Comparison of ENCODE assay signal across 26 mouse cellular contexts in genomic region chr3:55549376-55549775, GRCm38 (mm10).
DNase-seq lines count a peak whose midpoint lies in the region; ATAC-seq and TF ChIP-seq lines count a peak whose summit lies in the region.
"Had no signal": no experiment of that assay in that cellular context is flagged by ENCODE, and none has a peak within 500 bp of the region (broad histone marks: within the 10 kb centered on the region; RNA-seq: fewer than 3 reads in every experiment).

No protein-coding gene starts in this region.

- no peak overlapping the region for H3K27ac ChIP-seq in forebrain, embryonic 12.5 days
- H3K27ac ChIP-seq in cerebellum, adult 2 months (ENCODE audit: insufficient read depth, low read length), result no peak overlapping the region
- H3K27ac ChIP-seq in midbrain, embryonic 14.5 days (replicated peaks; ENCODE audit: low read depth, low read length), result no peak overlapping the region
- H3K27ac ChIP-seq: embryonic facial prominence, embryonic 13.5 days; heart, embryonic 13.5 days; kidney, embryonic 15.5 days; layer of hippocampus, adult 2 months; left cerebral cortex, adult 2 months; midbrain, embryonic 12.5 days had no signal

- peak; percentile 93 for ATAC-seq in megakaryocyte, adult 5-6 weeks (ENCODE audit: poor library complexity, severe bottlenecking)
- ATAC-seq in forebrain, embryonic 12.5 days (ENCODE audit: low FRiP score), result no peak
- ATAC-seq in midbrain, embryonic 14.5 days (ENCODE audit: low FRiP score, low TSS enrichment), result no peak
- ATAC-seq: hindbrain, embryonic 16.5 days had no signal

- TF ChIP-seq POLR2A in cerebellum, adult 2 months (IDR thresholded peaks at IDR 0.05; ENCODE audit: borderline replicate concordance, insufficient read depth, low read length), result no peak

- no peaks in the 10 kb centered on the region for H3K27me3 ChIP-seq in forebrain, embryonic 12.5 days
- H3K27me3 ChIP-seq in cerebellum, adult 2 months (ENCODE audit: control insufficient read depth, insufficient read depth, low read length), result no peaks in the 10 kb centered on the region
- no peaks in the 10 kb centered on the region for H3K27me3 ChIP-seq in midbrain, embryonic 14.5 days (ENCODE audit: control insufficient read depth, insufficient read depth, low read length)
- H3K27me3 ChIP-seq: embryonic facial prominence, embryonic 13.5 days; heart, embryonic 13.5 days; kidney, embryonic 15.5 days; limb, embryonic 12.5 days; midbrain, embryonic 12.5 days had no signal

- H3K36me3 ChIP-seq in forebrain, embryonic 12.5 days (replicated peaks), result no peaks in the 10 kb centered on the region
- H3K36me3 ChIP-seq in midbrain, embryonic 14.5 days (ENCODE audit: control insufficient read depth, insufficient read depth, low read length), result no peaks in the 10 kb centered on the region
- H3K36me3 ChIP-seq: embryonic facial prominence, embryonic 13.5 days; heart, embryonic 13.5 days; kidney, embryonic 15.5 days; limb, embryonic 12.5 days; midbrain, embryonic 12.5 days had no signal

- H3K9me3 ChIP-seq in forebrain, embryonic 12.5 days, result no peaks in the 10 kb centered on the region
- H3K9me3 ChIP-seq in midbrain, embryonic 14.5 days (ENCODE audit: control insufficient read depth, low read length), result no peaks in the 10 kb centered on the region
- H3K9me3 ChIP-seq: embryonic facial prominence, embryonic 13.5 days; heart, embryonic 13.5 days; kidney, embryonic 15.5 days; limb, embryonic 12.5 days; megakaryocyte, embryonic 14.5 days; midbrain, embryonic 12.5 days had no signal

- TF ChIP-seq CTCF in cerebellum, adult 2 months (IDR thresholded peaks at IDR 0.05; ENCODE audit: borderline replicate concordance, insufficient read depth, low read depth, low read length), result no peak

- no peak overlapping the region for H3K4me3 ChIP-seq in forebrain, embryonic 12.5 days (replicated peaks)
- no peak overlapping the region for H3K4me3 ChIP-seq in cerebellum, adult 2 months (replicated peaks; ENCODE audit: insufficient read depth, low read depth, low read length)
- no peak overlapping the region for H3K4me3 ChIP-seq in midbrain, embryonic 14.5 days (replicated peaks; ENCODE audit: low read depth, low read length)
- H3K4me3 ChIP-seq: embryonic facial prominence, embryonic 13.5 days; heart, embryonic 13.5 days; kidney, embryonic 15.5 days; layer of hippocampus, adult 2 months; left cerebral cortex, adult 2 months; limb, embryonic 12.5 days; megakaryocyte, embryonic 14.5 days; midbrain, embryonic 12.5 days had no signal

- H3K9ac ChIP-seq in forebrain, embryonic 12.5 days, result no peak overlapping the region
- H3K9ac ChIP-seq in midbrain, embryonic 14.5 days (replicated peaks; ENCODE audit: low read length), result no peak overlapping the region
- H3K9ac ChIP-seq: embryonic facial prominence, embryonic 13.5 days; heart, embryonic 13.5 days; kidney, embryonic 15.5 days; limb, embryonic 12.5 days; midbrain, embryonic 12.5 days had no signal

- 91% methylated on average over 7 of the region's 7 CpGs for WGBS in forebrain, embryonic 12.5 days
- 97% methylated on average over 7 of the region's 7 CpGs for WGBS in cerebellum, adult 2 months
- 95% methylated on average over 7 of the region's 7 CpGs for WGBS in midbrain, embryonic 14.5 days

- H3K4me2 ChIP-seq in forebrain, embryonic 12.5 days, result no peak overlapping the region
- no peak overlapping the region for H3K4me2 ChIP-seq in midbrain, embryonic 14.5 days (ENCODE audit: low read length)
- H3K4me2 ChIP-seq: embryonic facial prominence, embryonic 13.5 days; heart, embryonic 13.5 days; kidney, embryonic 15.5 days; limb, embryonic 12.5 days; liver, embryonic 11.5 days; midbrain, embryonic 12.5 days had no signal

- 0 out of 2 replicates have a peak, but pooled peaks cover 1% of the 10 kb centered on the region for H3K4me1 ChIP-seq in forebrain, embryonic 12.5 days
- H3K4me1 ChIP-seq in cerebellum, adult 2 months (ENCODE audit: control insufficient read depth, insufficient read depth, low read length), result 0 out of 2 replicates have a peak, but pooled peaks cover 2% of the 10 kb centered on the region
- peaks cover 1% of the 10 kb centered on the region for H3K4me1 ChIP-seq in midbrain, embryonic 14.5 days (ENCODE audit: control insufficient read depth, insufficient read depth, low read length)
- H3K4me1 ChIP-seq: megakaryocyte, embryonic 14.5 days had no signal

- DNase-seq in lung, adult 18-20 months, result peak; percentile 18 to 46
- DNase-seq in lung, postnatal 14 days, result no peak
- peak; percentile 72 for DNase-seq in 416B (ENCODE audit: low read depth)
- DNase-seq in adipocyte (ENCODE audit: low spot score), result peak; percentile 24
- no peak for DNase-seq in cerebellum, adult 2 months
- no peak for DNase-seq in midbrain, embryonic 14.5 days
- DNase-seq: adrenal gland, adult 2 months; cerebellum, adult 9-11 months; gastrocnemius, postnatal 10 days; heart, postnatal 10 days; kidney, adult 18-20 months; kidney, postnatal 36 days; retina, postnatal 1 day; right cerebral cortex, postnatal 14 days had no signal

Comparison
In these comparisons a context has a peak if more than half of its experiments do, and no peak if none do; other contexts are left out.
1. DNase-seq: peak in lung, adult 18-20 months (2 of 2), 416B (single experiment) and adipocyte (single experiment); none in lung, postnatal 14 days (single experiment), cerebellum, adult 2 months (0 of 2) and midbrain, embryonic 14.5 days (single experiment).